In genomic region chr7:135495303-135495702, GRCm38 (mm10) we compare ENCODE assay signal across 11 mouse cellular contexts. TPM values are rescaled to one million over a fixed set of nuclear protein-coding genes. Genes with fewer than 3 reads are reported as not detected.
A peak's percentile ranks its signal among the peaks of the same experiment; 100 is the strongest.
DNase-seq lines count a peak whose midpoint lies in the region; ATAC-seq and TF ChIP-seq lines count a peak whose summit lies in the region.
"Had no signal": no experiment of that assay in that cellular context is flagged by ENCODE, and none has a peak within 500 bp of the region (broad histone marks: within the 10 kb centered on the region; RNA-seq: fewer than 3 reads in every experiment).

No protein-coding gene starts in this region.

- no peak overlapping the region for H3K27ac ChIP-seq in liver, adult 2 months (replicated peaks; ENCODE audit: insufficient read depth, low read depth, low read length)
- no peak overlapping the region for H3K27ac ChIP-seq in bone marrow, adult 2 months (ENCODE audit: control insufficient read depth, insufficient read depth, low read depth, low read length, poor library complexity)
- H3K27ac ChIP-seq: embryonic facial prominence, embryonic 12.5 days; midbrain, embryonic 10.5 days had no signal

- H3K4me1 ChIP-seq in liver, adult 2 months (ENCODE audit: control insufficient read depth, insufficient read depth, low read length), result no peaks in the 10 kb centered on the region
- H3K4me1 ChIP-seq in bone marrow, adult 2 months (ENCODE audit: control insufficient read depth, insufficient read depth, low read length), result no peaks in the 10 kb centered on the region
- H3K4me1 ChIP-seq: embryonic facial prominence, embryonic 12.5 days; midbrain, embryonic 10.5 days had no signal

- no peak overlapping the region for H3K9ac ChIP-seq in liver, adult 2 months (ENCODE audit: low read depth, low read length)
- H3K9ac ChIP-seq: embryonic facial prominence, embryonic 12.5 days had no signal

- 0 out of 2 replicates have a peak, but pooled peaks have one; percentile 16 for TF ChIP-seq CTCF in liver, adult 2 months (IDR thresholded peaks at IDR 0.05; ENCODE audit: low read depth, low read length)
- peak; percentile 34; the same call in 1 of the 2 replicates for TF ChIP-seq CTCF in bone marrow, adult 2 months (IDR thresholded peaks at IDR 0.05; ENCODE audit: control insufficient read depth, insufficient read depth, low read length)

- no peak for TF ChIP-seq POLR2A in liver, adult 2 months (IDR thresholded peaks at IDR 0.05; ENCODE audit: extremely low read depth, insufficient read depth, low read length)
- no peak for TF ChIP-seq POLR2A in bone marrow, adult 2 months (IDR thresholded peaks at IDR 0.05; ENCODE audit: borderline replicate concordance, control insufficient read depth, low read depth, low read length)

- no peaks in the 10 kb centered on the region for H3K27me3 ChIP-seq in liver, adult 2 months (ENCODE audit: control insufficient read depth, insufficient read depth, low read length)
- H3K27me3 ChIP-seq: embryonic facial prominence, embryonic 12.5 days had no signal

- no peak overlapping the region for H3K4me3 ChIP-seq in liver, adult 2 months (ENCODE audit: insufficient read depth, low read depth, low read length)
- H3K4me3 ChIP-seq in bone marrow, adult 2 months (replicated peaks; ENCODE audit: control insufficient read depth, low read depth, low read length), result no peak overlapping the region
- H3K4me3 ChIP-seq: embryonic facial prominence, embryonic 12.5 days; midbrain, embryonic 10.5 days had no signal

- WGBS in liver, adult 2 months, result 52% methylated on average over 3 of the region's 3 CpGs
- 51% methylated on average over 3 of the region's 3 CpGs for WGBS in bone marrow, adult 2 months

- DNase-seq in cerebellum, adult 8-10 months, result peak; percentile 7
- DNase-seq in cerebellum, adult 11-12 months, result no peak
- no peak for DNase-seq in liver, adult 2 months (ENCODE audit: extremely low read depth, low read depth, low spot score)
- DNase-seq in liver, result no peak
- no peak for DNase-seq in left cerebral cortex, adult 8-10 months (ENCODE audit: low spot score in 2 of 2)
- DNase-seq in ovary, postnatal 10 days (ENCODE audit: low spot score), result no peak

- no peaks in the 10 kb centered on the region for H3K79me2 ChIP-seq in liver, adult 2 months (ENCODE audit: control insufficient read depth, insufficient read depth, low read length)

- peak; percentile 59 for ATAC-seq in megakaryocyte, adult 5-6 weeks (ENCODE audit: poor library complexity, severe bottlenecking)

- no peaks in the 10 kb centered on the region for H3K36me3 ChIP-seq in liver, adult 2 months (ENCODE audit: control insufficient read depth, insufficient read depth, low read length)
- H3K36me3 ChIP-seq: embryonic facial prominence, embryonic 12.5 days; midbrain, embryonic 10.5 days had no signal

RNA-seq across cellular contexts. Expression of gene Clrn3, which starts 33.2 kb away (rescaled TPM):
- total RNA-seq in liver, adult 2 months (2014; rRNA removed), result not detected in 2 replicates
- 0.02 TPM in 1 of 2 replicates, not detected in the other for polyA plus RNA-seq in liver, adult 2 months (2012; rRNA removed)
- not detected in 2 replicates for polyA plus RNA-seq in bone marrow, adult 2 months (2011; ENCODE audit: insufficient read depth, insufficient read length, low replicate concordance, missing spikeins)
- total RNA-seq in megakaryocyte, adult 5-6 weeks (2015), result not detected in 2 replicates
- 0.28 TPM in 1 of 2 replicates, not detected in the other for total RNA-seq in megakaryocyte, adult 5-6 weeks (2017)
- total RNA-seq in left cerebral cortex, adult 8-10 months (2022), result not detected
- total RNA-seq: layer of hippocampus, postnatal 10 days had no signal
- polyA plus RNA-seq: embryonic facial prominence, embryonic 12.5 days; midbrain, embryonic 10.5 days had no signal

RNA-seq across cellular contexts. Expression of gene Ptpre, which starts 42.0 kb away (rescaled TPM):
- total RNA-seq in liver, adult 2 months (2014; rRNA removed), result 1.1 and 2.1 TPM in 2 replicates
- 0.52 and 0.75 TPM in 2 replicates for polyA plus RNA-seq in liver, adult 2 months (2012; rRNA removed)
- polyA plus RNA-seq in bone marrow, adult 2 months (2011; ENCODE audit: insufficient read depth, insufficient read length, low replicate concordance, missing spikeins), result 10.8 and 27.7 TPM in 2 replicates
- 86.4 and 88.1 TPM in 2 replicates for total RNA-seq in megakaryocyte, adult 5-6 weeks (2015)
- total RNA-seq in megakaryocyte, adult 5-6 weeks (2017), result 83.6 and 93.5 TPM in 2 replicates
- total RNA-seq in left cerebral cortex, adult 8-10 months (2022), result 10 to 100 TPM; 26.4 to 28.1 (median 27.5) TPM
